Mouse (Mus musculus) cerebellum, adult 2 months (tissue): ENCODE data around the gene Nek9.

Source experiments
- CTCF ChIP-seq: fragments of 200-500 bp; IDR thresholded peaks from 2 replicates; pipeline ENCODE4 v1.5.1; 2011; ENCODE audit warnings: low read depth, mild to moderate bottlenecking, control low read depth, low read length, moderate library complexity, borderline replicate concordance; ENCODE audit not compliant: insufficient read depth
- POLR2A ChIP-seq: fragments of 200-500 bp; IDR thresholded peaks from 2 replicates; pipeline ENCODE4 v1.6.1; 2011; ENCODE audit warnings: low read length, control low read depth, borderline replicate concordance; ENCODE audit not compliant: insufficient read depth

- TF ChIP-seq POLR2A (no peak), CTCF (no peak)
Observed at GRCm38 (mm10) chr12:85295506-85295905, 43.7 kb downstream of the Nek9 start.
